Mouse (Mus musculus) myocyte (in vitro differentiated cells): ENCODE measurements around the gene Nid2. TPM values are rescaled to one million over a fixed set of nuclear protein-coding genes. Genes with fewer than 3 reads are reported as not detected.

Experiments
- H3K27me3 ChIP-seq: one replicate; pipeline ENCODE4 v1.6.1; 2011; ENCODE audit not compliant: control insufficient read depth, insufficient read depth, insufficient read length
- H3K36me3 ChIP-seq: one replicate; pipeline ENCODE4 v1.6.1; 2011; ENCODE audit not compliant: control insufficient read depth, insufficient read depth
- H3K4me2 ChIP-seq: one replicate; pipeline ENCODE4 v1.6.1; 2011; ENCODE audit warnings: low read depth, control low read depth
- H3K4me3 ChIP-seq: one replicate; pipeline ENCODE4 v1.5.1; 2011; ENCODE audit warnings: mild to moderate bottlenecking, control low read depth, moderate library complexity
- H3K79me2 ChIP-seq: one replicate; pipeline ENCODE4 v1.6.1; 2011; ENCODE audit not compliant: control insufficient read depth, insufficient read depth
- H3ac ChIP-seq: one replicate; pipeline ENCODE4 v1.6.1; 2011; ENCODE audit not compliant: control insufficient read depth, insufficient read length
- CEBPB ChIP-seq: IDR thresholded peaks from 2 replicates; pipeline ENCODE4 v1.6.1; 2011; ENCODE audit warnings: mild to moderate bottlenecking, moderate library complexity; ENCODE audit not compliant: poor library complexity, insufficient read depth, severe bottlenecking
- E2F4 ChIP-seq: IDR thresholded peaks from one replicate; pipeline ENCODE4 v1.6.1; 2011; ENCODE audit warnings: mild to moderate bottlenecking, control low read depth, moderate library complexity; ENCODE audit not compliant: insufficient read depth
- MAX ChIP-seq: IDR thresholded peaks from one replicate; pipeline ENCODE4 v1.6.1; 2011; ENCODE audit warnings: low read depth, mild to moderate bottlenecking, control low read depth
- MYOD1 ChIP-seq, 3 experiments: IDR thresholded peaks; one replicate each; pipeline ENCODE4 v1.6.1; 2011; ENCODE audit warnings: control low read depth in 2 of 3, low read depth in 2 of 3, mild to moderate bottlenecking in 2 of 3, moderate library complexity in 1 of 3; ENCODE audit not compliant: insufficient read length in 2 of 3, control insufficient read depth in 1 of 3
- MYOG ChIP-seq, 3 experiments: IDR thresholded peaks; one replicate each; pipeline ENCODE4 v1.6.1; 2011; ENCODE audit warnings: control low read depth in 2 of 3, low read depth in 2 of 3, mild to moderate bottlenecking in 2 of 3; ENCODE audit not compliant: insufficient read length in 2 of 3, control insufficient read depth in 1 of 3, insufficient read depth in 1 of 3
- POLR2A ChIP-seq: IDR thresholded peaks from one replicate; pipeline ENCODE4 v1.6.1; 2011; ENCODE audit warnings: low read depth, mild to moderate bottlenecking, control low read depth, moderate library complexity; ENCODE audit not compliant: insufficient read length
- POLR2AphosphoS2 ChIP-seq: IDR thresholded peaks from one replicate; pipeline ENCODE4 v1.6.1; 2011; ENCODE audit warnings: low read depth, control low read depth; ENCODE audit not compliant: insufficient read length
- REST ChIP-seq: IDR thresholded peaks from one replicate; pipeline ENCODE4 v1.6.1; 2011; ENCODE audit warnings: mild to moderate bottlenecking, control low read depth, moderate library complexity; ENCODE audit not compliant: insufficient read depth, insufficient read length
- SRF ChIP-seq: IDR thresholded peaks from one replicate; pipeline ENCODE4 v1.6.1; 2011; ENCODE audit warnings: low read depth; ENCODE audit not compliant: control insufficient read depth, insufficient read length
- TCF12 ChIP-seq: IDR thresholded peaks from one replicate; pipeline ENCODE4 v1.6.1; 2011; ENCODE audit warnings: mild to moderate bottlenecking, control low read depth; ENCODE audit not compliant: poor library complexity, insufficient read depth, severe bottlenecking
- TCF3 ChIP-seq: IDR thresholded peaks from one replicate; pipeline ENCODE4 v1.6.1; 2011; ENCODE audit warnings: low read depth, control low read depth; ENCODE audit not compliant: insufficient read length
- USF1 ChIP-seq: IDR thresholded peaks from one replicate; pipeline ENCODE4 v1.6.1; 2011; ENCODE audit warnings: low read depth, mild to moderate bottlenecking, control low read depth, moderate library complexity
- polyA plus RNA-seq: library from polyadenylated mRNA; unstranded; fragments of >200 nt; fragmentation: generic; extraction: Trizol; gene quantifications from one replicate; pipeline ENCODE4 v1.2.1, GENCODE M21; 2012; ENCODE audit warnings: missing spikeins

Gene Nid2
- polyA plus RNA-seq = 52.6 TPM

GRCm38 (mm10) chr14:19751025-19751771 is at the start of gene Nid2:
Nid2 (plus strand) TSS chr14:19751265.
- H3K4me2 ChIP-seq = peak within 1 kb of the TSS; percentile 88
- peak within 1 kb of the TSS; percentile 78 for H3ac ChIP-seq
- H3K27me3 ChIP-seq = no peaks in the 10 kb centered on the region
- TF ChIP-seq TCF12 (no peak), REST (peak; percentile 19), E2F4 (peak; percentile 39), TCF3 (no peak), CEBPB (no peak), MYOD1 (IDR thresholded peaks at IDR 0.05; ENCODE audit: control insufficient read depth in 1 of 3, insufficient read length in 2 of 3, low read depth in 2 of 3) (peak in 2 of 3 experiments; percentile 45 to 68), SRF (peak; percentile 46), POLR2AphosphoS2 (peak; percentile 80), POLR2A (peak; percentile 86), MYOG (IDR thresholded peaks at IDR 0.05; ENCODE audit: control insufficient read depth in 1 of 3, insufficient read depth in 1 of 3, insufficient read length in 2 of 3, low read depth in 2 of 3) (peak in 2 of 3 experiments; percentile 31 to 66), MAX (no peak)
- H3K4me3 ChIP-seq = peak within 1 kb of the TSS; percentile 58
- no peaks in the 10 kb centered on the region for H3K36me3 ChIP-seq
- peaks cover 6% of the 10 kb centered on the region for H3K79me2 ChIP-seq

- H3K4me2 ChIP-seq = no peak overlapping the region
- peaks cover 10% of the 10 kb centered on the region for H3K27me3 ChIP-seq
- TF ChIP-seq POLR2A = no peak
- TF ChIP-seq TCF12 = no peak
- TF ChIP-seq MYOD1 (IDR thresholded peaks at IDR 0.05; ENCODE audit: control insufficient read depth in 1 of 3, insufficient read length in 2 of 3, low read depth in 2 of 3) = peak in 2 of 3 experiments; percentile 54 to 57
- TF ChIP-seq MAX = no peak
- TF ChIP-seq SRF = no peak
- no peak for TF ChIP-seq MYOG (IDR thresholded peaks at IDR 0.05; ENCODE audit: control insufficient read depth in 1 of 3, insufficient read depth in 1 of 3, insufficient read length in 2 of 3, low read depth in 2 of 3)
- TF ChIP-seq E2F4 = no peak
- no peak for TF ChIP-seq CEBPB
- no peak for TF ChIP-seq USF1
- peak; percentile 42 for TF ChIP-seq TCF3
- no peaks in the 10 kb centered on the region for H3K79me2 ChIP-seq
- no peak overlapping the region for H3ac ChIP-seq
- H3K36me3 ChIP-seq = no peaks in the 10 kb centered on the region
- no peak overlapping the region for H3K4me3 ChIP-seq
Measured at GRCm38 (mm10) chr14:19701546-19701945, 49.5 kb upstream of the Nid2 start.

GRCm38 (mm10) chr14:19705649-19706048 is 45.4 kb upstream of the Nid2 start:
- no peaks in the 10 kb centered on the region for H3K27me3 ChIP-seq
- no peak for TF ChIP-seq POLR2AphosphoS2
- H3K79me2 ChIP-seq = no peaks in the 10 kb centered on the region
- H3ac ChIP-seq = no peak overlapping the region
- peak overlapping the region; percentile 45 for H3K4me2 ChIP-seq
- H3K36me3 ChIP-seq = no peaks in the 10 kb centered on the region
- no peak overlapping the region for H3K4me3 ChIP-seq

DNA sequence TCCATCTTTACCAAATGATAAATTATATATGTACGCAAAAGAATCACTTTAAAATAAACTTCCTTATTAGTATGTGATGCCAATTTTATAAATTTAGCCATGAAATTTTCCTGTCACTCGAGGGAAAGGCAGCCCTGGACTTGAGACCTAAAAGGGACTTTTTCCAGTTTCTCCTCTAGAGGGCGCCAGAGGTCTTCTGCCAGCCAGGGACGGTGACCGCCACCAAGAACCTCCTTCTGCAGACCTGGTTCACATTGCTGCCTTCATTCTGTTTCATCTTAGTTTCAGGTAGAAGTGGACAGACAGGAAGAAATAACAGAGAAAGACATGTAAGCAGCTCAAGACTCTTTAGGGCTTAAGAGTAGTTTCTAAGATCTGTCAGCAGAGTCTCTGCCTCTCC is 44.6 kb upstream of the Nid2 start:
- TF ChIP-seq MAX (no peak), USF1 (no peak), POLR2AphosphoS2 (no peak), REST (no peak), MYOG (IDR thresholded peaks at IDR 0.05; ENCODE audit: control insufficient read depth in 1 of 3, insufficient read depth in 1 of 3, insufficient read length in 2 of 3, low read depth in 2 of 3) (no peak), CEBPB (no peak), POLR2A (no peak), MYOD1 (IDR thresholded peaks at IDR 0.05; ENCODE audit: control insufficient read depth in 1 of 3, insufficient read length in 2 of 3, low read depth in 2 of 3) (no peak), TCF3 (no peak)
- no peaks in the 10 kb centered on the region for H3K27me3 ChIP-seq
- H3K4me2 ChIP-seq = peak overlapping the region; percentile 59
- no peak overlapping the region for H3K4me3 ChIP-seq
- H3K79me2 ChIP-seq = no peaks in the 10 kb centered on the region
- H3K36me3 ChIP-seq = no peaks in the 10 kb centered on the region
- no peak overlapping the region for H3ac ChIP-seq

DNA sequence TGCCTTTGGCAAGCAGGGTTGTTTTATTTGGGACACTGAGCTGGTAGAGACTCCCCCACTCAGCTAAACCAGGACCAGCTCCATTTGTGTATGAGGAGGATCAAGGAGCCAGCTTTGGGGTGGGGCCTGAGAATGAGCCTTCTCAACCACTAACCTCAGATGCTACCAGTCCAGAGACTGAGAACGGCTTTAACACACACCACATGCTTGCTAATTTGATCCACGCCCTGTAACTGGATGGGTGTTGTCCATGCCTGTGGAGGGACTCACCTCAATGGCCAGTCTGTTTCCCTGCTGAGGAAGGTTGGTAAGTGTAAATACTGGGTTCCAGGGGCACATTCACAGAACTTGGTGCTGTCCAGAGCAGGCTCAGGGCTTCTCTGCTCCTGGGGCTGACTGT is 44.1 kb upstream of the Nid2 start:
- no peaks in the 10 kb centered on the region for H3K27me3 ChIP-seq
- peak overlapping the region; percentile 59 for H3K4me2 ChIP-seq
- no peak overlapping the region for H3ac ChIP-seq
- no peak overlapping the region for H3K4me3 ChIP-seq
- TF ChIP-seq CEBPB (no peak), MYOG (IDR thresholded peaks at IDR 0.05; ENCODE audit: control insufficient read depth in 1 of 3, insufficient read depth in 1 of 3, insufficient read length in 2 of 3, low read depth in 2 of 3) (peak in 1 of 3 experiments; percentile 46), USF1 (no peak), MAX (no peak), TCF3 (no peak)
- H3K36me3 ChIP-seq = no peaks in the 10 kb centered on the region
- no peaks in the 10 kb centered on the region for H3K79me2 ChIP-seq
